In the genomic region with DNA sequence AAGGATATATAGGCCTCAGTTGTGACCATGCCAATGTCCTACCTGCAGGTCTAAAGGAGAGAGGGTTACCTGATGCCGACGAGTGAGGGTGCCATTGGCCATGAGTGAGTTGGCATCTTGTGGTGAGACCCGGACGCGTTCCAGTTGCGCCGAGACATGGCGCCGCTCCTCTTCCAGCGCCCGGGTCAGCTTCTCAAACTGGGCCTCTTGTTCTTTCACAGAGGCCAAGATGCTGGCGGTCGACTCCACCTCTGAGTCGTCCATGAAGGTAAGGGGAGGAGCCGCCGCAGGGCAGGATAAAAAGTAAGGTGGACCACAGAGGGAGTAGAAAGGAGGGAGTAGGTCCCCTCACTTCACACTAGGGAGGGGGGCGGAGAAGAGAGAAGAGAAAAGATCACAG, we compare ENCODE assay signal across 18 mouse cellular contexts. TPM values are rescaled to one million over a fixed set of nuclear protein-coding genes. Genes with fewer than 3 reads are reported as not detected.
DNase-seq lines count a peak whose midpoint lies in the region; ATAC-seq and TF ChIP-seq lines count a peak whose summit lies in the region.
"Had no signal": no experiment of that assay in that cellular context is flagged by ENCODE, and none has a peak within 500 bp of the region (broad histone marks: within the 10 kb centered on the region; RNA-seq: fewer than 3 reads in every experiment).

No protein-coding gene starts in this region.

- peaks cover 35% of the 10 kb centered on the region for H3K36me3 ChIP-seq in forebrain, embryonic 12.5 days (replicated peaks)
- peaks cover 31% of the 10 kb centered on the region for H3K36me3 ChIP-seq in forebrain, embryonic 14.5 days (ENCODE audit: control insufficient read depth, insufficient read depth, low read length)
- H3K36me3 ChIP-seq in kidney, embryonic 15.5 days = peaks cover 48% of the 10 kb centered on the region
- peaks cover 2% of the 10 kb centered on the region for H3K36me3 ChIP-seq in testis, adult 2 months (ENCODE audit: control insufficient read depth, insufficient read depth, low read length)

- no peak overlapping the region for H3K4me2 ChIP-seq in forebrain, embryonic 12.5 days
- H3K4me2 ChIP-seq in forebrain, embryonic 14.5 days (ENCODE audit: low read length) = no peak overlapping the region
- H3K4me2 ChIP-seq in kidney, embryonic 15.5 days = no peak overlapping the region
- H3K4me2 ChIP-seq: embryonic facial prominence, embryonic 13.5 days; hindbrain, embryonic 13.5 days had no signal

- no peak for TF ChIP-seq CTCF in testis, adult 2 months (IDR thresholded peaks at IDR 0.05; ENCODE audit: control insufficient read depth, insufficient read depth, insufficient replicate concordance, low read depth, low read length)

- no peak for TF ChIP-seq POLR2A in testis, adult 2 months (IDR thresholded peaks at IDR 0.05; ENCODE audit: control insufficient read depth, low read depth, low read length)

- no peak overlapping the region for H3K9ac ChIP-seq in forebrain, embryonic 12.5 days
- no peak overlapping the region for H3K9ac ChIP-seq in forebrain, embryonic 14.5 days (ENCODE audit: low read length)
- no peak overlapping the region for H3K9ac ChIP-seq in kidney, embryonic 15.5 days
- H3K9ac ChIP-seq: embryonic facial prominence, embryonic 13.5 days; hindbrain, embryonic 13.5 days; liver, embryonic 14.5 days had no signal

- H3K4me3 ChIP-seq in forebrain, embryonic 12.5 days (replicated peaks) = no peak overlapping the region
- H3K4me3 ChIP-seq in forebrain, embryonic 14.5 days (ENCODE audit: low read depth, low read length) = no peak overlapping the region
- no peak overlapping the region for H3K4me3 ChIP-seq in kidney, embryonic 15.5 days (replicated peaks)
- no peak overlapping the region for H3K4me3 ChIP-seq in testis, adult 2 months (ENCODE audit: control insufficient read depth, low read depth, low read length)
- H3K4me3 ChIP-seq: embryonic facial prominence, embryonic 13.5 days; forebrain, embryonic 10.5 days; hindbrain, embryonic 13.5 days; midbrain, embryonic 10.5 days had no signal

- 0 out of 2 replicates have a peak, but pooled peaks have one; percentile 17 for ATAC-seq in forebrain, embryonic 12.5 days (ENCODE audit: low FRiP score)
- ATAC-seq in forebrain, embryonic 14.5 days = no peak
- ATAC-seq in kidney, embryonic 15.5 days (replicated peaks; ENCODE audit: low FRiP score) = no peak

- 94% methylated on average over 17 of the region's 17 CpGs for whole genome bisulfite sequencing in forebrain, embryonic 12.5 days
- WGBS in forebrain, embryonic 14.5 days = 93% methylated on average over 17 of the region's 17 CpGs
- WGBS in kidney, embryonic 15.5 days = 94% methylated on average over 17 of the region's 17 CpGs

- no peak for DNase-seq in forebrain, embryonic 14.5 days (ENCODE audit: low spot score)
- no peak for DNase-seq in kidney, adult 18-20 months
- DNase-seq in testis, postnatal 14 days (ENCODE audit: low spot score) = no peak
- no peak for DNase-seq in retina, postnatal 1 day
- no peak for DNase-seq in adrenal gland, postnatal 36 days
- DNase-seq: adrenal gland, adult 8-10 months; thymus, postnatal 25 days had no signal

- H3K9me3 ChIP-seq in forebrain, embryonic 12.5 days = no peaks in the 10 kb centered on the region
- H3K9me3 ChIP-seq in forebrain, embryonic 14.5 days (replicated peaks; ENCODE audit: control insufficient read depth, low read length) = no peaks in the 10 kb centered on the region
- no peaks in the 10 kb centered on the region for H3K9me3 ChIP-seq in kidney, embryonic 15.5 days (replicated peaks)
- H3K9me3 ChIP-seq: embryonic facial prominence, embryonic 13.5 days; forebrain, embryonic 10.5 days; hindbrain, embryonic 13.5 days; midbrain, embryonic 10.5 days had no signal

- H3K27ac ChIP-seq in forebrain, embryonic 12.5 days = no peak overlapping the region
- H3K27ac ChIP-seq in forebrain, embryonic 14.5 days (ENCODE audit: low read depth, low read length) = no peak overlapping the region
- H3K27ac ChIP-seq in kidney, embryonic 15.5 days = 0 out of 2 replicates have a peak overlapping the region, but pooled peaks have one; percentile 20
- H3K27ac ChIP-seq in testis, adult 2 months (ENCODE audit: control insufficient read depth, insufficient read depth, low read depth, low read length) = peak overlapping the region; percentile 23
- H3K27ac ChIP-seq: embryonic facial prominence, embryonic 13.5 days; forebrain, embryonic 10.5 days; hindbrain, embryonic 13.5 days; kidney, postnatal 0 days; liver, embryonic 14.5 days; midbrain, embryonic 10.5 days had no signal

- H3K27me3 ChIP-seq in forebrain, embryonic 12.5 days = no peaks in the 10 kb centered on the region
- no peaks in the 10 kb centered on the region for H3K27me3 ChIP-seq in forebrain, embryonic 14.5 days (replicated peaks; ENCODE audit: control insufficient read depth, insufficient read depth, low read length)
- no peaks in the 10 kb centered on the region for H3K27me3 ChIP-seq in kidney, embryonic 15.5 days
- H3K27me3 ChIP-seq in testis, adult 2 months (ENCODE audit: control insufficient read depth, insufficient read depth, low read length) = no peaks in the 10 kb centered on the region
- H3K27me3 ChIP-seq: CH12.LX; embryonic facial prominence, embryonic 13.5 days; hindbrain, embryonic 13.5 days had no signal

- no peaks in the 10 kb centered on the region for H3K4me1 ChIP-seq in forebrain, embryonic 12.5 days
- no peaks in the 10 kb centered on the region for H3K4me1 ChIP-seq in forebrain, embryonic 14.5 days (ENCODE audit: control insufficient read depth, insufficient read depth, low read length)
- peaks cover 23% of the 10 kb centered on the region for H3K4me1 ChIP-seq in kidney, embryonic 15.5 days
- peaks cover 3% of the 10 kb centered on the region for H3K4me1 ChIP-seq in testis, adult 2 months (ENCODE audit: control insufficient read depth, insufficient read depth, low read length)

RNA-seq across cellular contexts. Expression of gene Ctnnd1, which starts 26.4 kb away (rescaled TPM):
- polyA plus RNA-seq in forebrain, embryonic 12.5 days (2016; fragmentation: Nextera tagmentation; extraction: Ambion mirVana) = 52.6 and 53.6 TPM in 2 replicates
- 27.1 and 27.8 TPM in 2 replicates for polyA plus RNA-seq in forebrain, embryonic 14.5 days (2014; fragmentation: Nextera tagmentation; extraction: Ambion mirVana)
- 50.3 and 54.7 TPM in 2 replicates for polyA plus RNA-seq in kidney, embryonic 15.5 days (2015; fragmentation: Nextera tagmentation; extraction: Ambion mirVana)
- polyA plus RNA-seq in testis, adult 2 months (2012; rRNA removed) = 19.9 and 24.3 TPM in 2 replicates
- 100 to 1,000 TPM; 135 to 142 TPM for total RNA-seq in adrenal gland, postnatal 36 days (2021)

RNA-seq across cellular contexts. Expression of gene Btbd18, which starts 34.7 kb away (rescaled TPM):
- polyA plus RNA-seq in forebrain, embryonic 12.5 days (2016; fragmentation: Nextera tagmentation; extraction: Ambion mirVana) = 0.33 and 0.49 TPM in 2 replicates
- 0.10 and 0.33 TPM in 2 replicates for polyA plus RNA-seq in forebrain, embryonic 14.5 days (2014; fragmentation: Nextera tagmentation; extraction: Ambion mirVana)
- polyA plus RNA-seq in kidney, embryonic 15.5 days (2015; fragmentation: Nextera tagmentation; extraction: Ambion mirVana) = 0.26 and 0.34 TPM in 2 replicates
- polyA plus RNA-seq in testis, adult 2 months (2012; rRNA removed) = 4.1 and 4.2 TPM in 2 replicates
- total RNA-seq in adrenal gland, postnatal 36 days (2021) = under 1 TPM in 1 of 2 experiments, not detected in 1; 0.10 TPM
- total RNA-seq: left cerebral cortex, postnatal 25 days had no signal
- polyA plus RNA-seq: liver, embryonic 14.5 days had no signal

RNA-seq across cellular contexts. Expression of gene Selenoh, which starts 46.4 kb away (rescaled TPM):
- polyA plus RNA-seq in forebrain, embryonic 12.5 days (2016; fragmentation: Nextera tagmentation; extraction: Ambion mirVana) = 448 and 458 TPM in 2 replicates
- polyA plus RNA-seq in forebrain, embryonic 14.5 days (2014; fragmentation: Nextera tagmentation; extraction: Ambion mirVana) = 277 and 350 TPM in 2 replicates
- polyA plus RNA-seq in kidney, embryonic 15.5 days (2015; fragmentation: Nextera tagmentation; extraction: Ambion mirVana) = 355 and 388 TPM in 2 replicates
- 13.5 and 16.3 TPM in 2 replicates for polyA plus RNA-seq in testis, adult 2 months (2012; rRNA removed)
- 10 to 100 TPM; 27.2 to 47.4 TPM for total RNA-seq in adrenal gland, postnatal 36 days (2021)

RNA-seq across cellular contexts. Expression of gene Gm28635, which starts 53.6 kb away (rescaled TPM):
- not detected in 2 replicates for polyA plus RNA-seq in forebrain, embryonic 12.5 days (2016; fragmentation: Nextera tagmentation; extraction: Ambion mirVana)
- not detected in 2 replicates for polyA plus RNA-seq in forebrain, embryonic 14.5 days (2014; fragmentation: Nextera tagmentation; extraction: Ambion mirVana)
- not detected in 2 replicates for polyA plus RNA-seq in kidney, embryonic 15.5 days (2015; fragmentation: Nextera tagmentation; extraction: Ambion mirVana)
- polyA plus RNA-seq in testis, adult 2 months (2012; rRNA removed) = not detected in 2 replicates
- total RNA-seq in adrenal gland, postnatal 36 days (2021) = not detected
- total RNA-seq: adrenal gland, adult 8-10 months; CH12.LX had no signal
- polyA plus RNA-seq: embryonic facial prominence, embryonic 13.5 days; forebrain, embryonic 10.5 days; hindbrain, embryonic 13.5 days; kidney, postnatal 0 days; midbrain, embryonic 10.5 days had no signal

RNA-seq across cellular contexts. Expression of gene Med19, which starts 54.0 kb away (rescaled TPM):
- polyA plus RNA-seq in forebrain, embryonic 12.5 days (2016; fragmentation: Nextera tagmentation; extraction: Ambion mirVana) = 55.0 and 59.3 TPM in 2 replicates
- polyA plus RNA-seq in forebrain, embryonic 14.5 days (2014; fragmentation: Nextera tagmentation; extraction: Ambion mirVana) = 55.3 and 59.8 TPM in 2 replicates
- polyA plus RNA-seq in kidney, embryonic 15.5 days (2015; fragmentation: Nextera tagmentation; extraction: Ambion mirVana) = 41.3 and 44.4 TPM in 2 replicates
- polyA plus RNA-seq in testis, adult 2 months (2012; rRNA removed) = 11.8 and 14.3 TPM in 2 replicates
- 10 to 100 TPM; 25.5 to 26.3 TPM for total RNA-seq in adrenal gland, postnatal 36 days (2021)

Comparison
In these comparisons a context has a peak if more than half of its experiments do, and no peak if none do; other contexts are left out.
1. H3K27ac ChIP-seq: peak in kidney, embryonic 15.5 days (single experiment) and testis, adult 2 months (single experiment); none in forebrain, embryonic 12.5 days (single experiment) and forebrain, embryonic 14.5 days (single experiment).
2. RNA of gene Selenoh, which starts 46.4 kb away (polyA plus RNA-seq): 448 to 458 TPM in forebrain, embryonic 12.5 days, 355 to 388 TPM in kidney, embryonic 15.5 days and 277 to 350 TPM in forebrain, embryonic 14.5 days; 13.5 to 16.3 TPM in testis, adult 2 months; every median in the first group is over 10 times any median in the second.